Mouse (Mus musculus) small intestine, adult 10 weeks (tissue): ENCODE data around the gene C130073F10Rik. TPM values are rescaled to one million over a fixed set of nuclear protein-coding genes. Genes with fewer than 3 reads are reported as not detected.

Experiments used
- polyA plus RNA-seq: library from polyadenylated mRNA; stranded (reverse); fragments of 350-450 nt; fragmentation: Illumina TruSeq; extraction: RNeasy Lipid Tissue Mini Kit (QIAGEN cat#74804); gene quantifications from one replicate; pipeline ENCODE4 v1.2.3, GENCODE M21; 2014; ENCODE audit warnings: low replicate concordance

The C130073F10Rik gene
- polyA plus RNA-seq = not detected

GRCm38 (mm10) chr4:101893656-101894420, at the start of gene C130073F10Rik:
C130073F10Rik (minus strand) TSS chr4:101893789.

GRCm38 (mm10) chr4:101940107-101940506, 46.5 kb upstream of the C130073F10Rik start, which contains the start of gene Gm12794:
Gm12794 (plus strand) TSS chr4:101940407.

GRCm38 (mm10) chr4:101908821-101909220, 15.2 kb upstream of the C130073F10Rik start, which contains the start of gene Gm12800:
Gm12800 (plus strand) TSS chr4:101909121.

GRCm38 (mm10) chr4:101843923-101844322, 49.7 kb downstream of the C130073F10Rik start, which contains the start of gene B020004J07Rik:
B020004J07Rik (minus strand) TSS chr4:101844023.

Other genes with a start within 250 kb of the C130073F10Rik start
- 63.0 TPM for gene Leprot, start 246.1 kb downstream of the C130073F10Rik start, polyA plus RNA-seq
- gene Lepr, start 176.4 kb downstream of the C130073F10Rik start, polyA plus RNA-seq = 17.0 TPM
- gene B020004J07Rik, start 49.8 kb downstream of the C130073F10Rik start, polyA plus RNA-seq = not detected
- gene Gm12800, start 15.3 kb upstream of the C130073F10Rik start, polyA plus RNA-seq = not detected
- gene Gm12794, start 46.6 kb upstream of the C130073F10Rik start, polyA plus RNA-seq = not detected
- not detected for gene Gm12790, start 87.3 kb upstream of the C130073F10Rik start, polyA plus RNA-seq
- gene Gm12789, start 92.8 kb upstream of the C130073F10Rik start, polyA plus RNA-seq = not detected
- 7.2 TPM for gene Pde4b, start 193.8 kb upstream of the C130073F10Rik start, polyA plus RNA-seq